Mouse (Mus musculus) hindbrain, embryonic 13.5 days (tissue): Measurements from ENCODE around the gene Gdi2. TPM values are rescaled to one million over a fixed set of nuclear protein-coding genes. Genes with fewer than 3 reads are reported as not detected.
A peak's percentile ranks its signal among the peaks of the same experiment; 100 is the strongest.

ENCODE experiments used
- ATAC-seq: fragments of 200-750 bp; cut with Nextera tagmentation; 2 replicates; pipeline ENCODE4 v1.8.0; 2017; ENCODE audit warnings: moderate TSS enrichment; ENCODE audit not compliant: low FRiP score
- H3K27ac ChIP-seq: fragments of 300-500 bp; sonication (generic); 2 replicates; pipeline ENCODE4 v1.5.1; 2015; ENCODE audit warnings: inconsistent platforms, mild to moderate bottlenecking, moderate library complexity
- H3K27me3 ChIP-seq: fragments of 300-500 bp; sonication (generic); 2 replicates; pipeline ENCODE4 v1.6.1; 2015; ENCODE audit warnings: mild to moderate bottlenecking, inconsistent platforms
- H3K36me3 ChIP-seq: fragments of 300-500 bp; sonication (generic); 2 replicates; pipeline ENCODE4 v1.6.1; 2015; ENCODE audit warnings: mild to moderate bottlenecking, inconsistent platforms
- H3K4me1 ChIP-seq: fragments of 300-500 bp; sonication (generic); replicated peaks from 2 replicates; pipeline ENCODE4 v1.6.1; 2015; ENCODE audit warnings: inconsistent platforms
- H3K4me2 ChIP-seq: fragments of 300-500 bp; sonication (generic); 2 replicates; pipeline ENCODE4 v1.6.1; 2015; ENCODE audit warnings: inconsistent platforms, mild to moderate bottlenecking, moderate library complexity
- H3K4me3 ChIP-seq: fragments of 300-500 bp; sonication (generic); 2 replicates; pipeline ENCODE4 v1.5.1; 2015; ENCODE audit warnings: mild to moderate bottlenecking, inconsistent platforms
- H3K9ac ChIP-seq: fragments of 300-500 bp; sonication (generic); 2 replicates; pipeline ENCODE4 v1.6.1; 2015; ENCODE audit warnings: mild to moderate bottlenecking, inconsistent platforms
- H3K9me3 ChIP-seq: fragments of 300-500 bp; sonication (generic); 2 replicates; pipeline ENCODE4 v1.6.1; 2016; ENCODE audit warnings: inconsistent platforms
- WGBS: fragments of 180-500 bp; shearing (Covaris S2); methylation state at CpG from one replicate; pipeline ENCODE4 v1.1.7; 2015; 5-methylcytosine and 5-hydroxymethylcytosine counted together
- polyA plus RNA-seq: library from polyadenylated mRNA; unstranded; fragments of >200 nt; fragmentation: Nextera tagmentation; extraction: Ambion mirVana; gene quantifications from 2 replicates; pipeline ENCODE4 v1.2.1, GENCODE M21; 2015

The Gdi2 gene
- polyA plus RNA-seq, 1 experiment from 2014 or later = 449 TPM

- H3K9ac ChIP-seq = no peak overlapping the region
- H3K27me3 ChIP-seq = no peaks in the 10 kb centered on the region
- WGBS = 83% methylated on average over 3 of the region's 3 CpGs
- no peak for ATAC-seq
- no peak overlapping the region for H3K4me2 ChIP-seq
- H3K4me3 ChIP-seq = no peak overlapping the region
- H3K27ac ChIP-seq = no peak overlapping the region
- no peaks in the 10 kb centered on the region for H3K9me3 ChIP-seq
- no peaks in the 10 kb centered on the region for H3K4me1 ChIP-seq
- peaks cover 63% of the 10 kb centered on the region for H3K36me3 ChIP-seq
Observed at GRCm38 (mm10) chr13:3590789-3591188, 52.9 kb downstream of the Gdi2 start.

GRCm38 (mm10) chr13:3594311-3594710 lies 56.4 kb downstream of the Gdi2 start:
- H3K9ac ChIP-seq = no peak overlapping the region
- H3K9me3 ChIP-seq = no peaks in the 10 kb centered on the region
- no peak overlapping the region for H3K27ac ChIP-seq
- H3K36me3 ChIP-seq = peaks cover 62% of the 10 kb centered on the region
- no peak overlapping the region for H3K4me3 ChIP-seq
- no peaks in the 10 kb centered on the region for H3K27me3 ChIP-seq
- no peaks in the 10 kb centered on the region for H3K4me1 ChIP-seq
- WGBS = 97% methylated on average over 1 of the region's 1 CpGs
- no peak for ATAC-seq
- no peak overlapping the region for H3K4me2 ChIP-seq

DNA sequence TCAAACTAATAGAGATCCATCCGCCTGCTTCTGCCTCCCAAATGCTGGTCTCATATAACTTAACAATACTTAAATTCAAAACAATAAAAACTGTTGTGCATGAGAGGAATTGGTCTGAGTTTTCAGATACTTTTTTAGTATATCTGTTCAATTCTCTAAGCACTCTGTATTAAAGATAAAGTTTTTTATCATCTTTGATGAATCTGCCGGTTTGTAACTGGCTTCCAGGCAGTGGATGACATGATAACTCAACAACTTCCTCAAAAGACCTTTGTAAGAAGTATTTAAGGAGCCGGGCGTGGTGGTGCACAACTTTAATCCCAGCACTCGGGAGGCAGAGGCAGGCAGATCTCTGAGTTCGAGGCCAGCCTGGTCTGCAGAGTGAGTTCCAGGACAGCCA lies 58.4 kb downstream of the Gdi2 start:
- Histone ChIP-seq H3K36me3 (peaks cover 51% of the 10 kb centered on the region), H3K27me3 (no peaks in the 10 kb centered on the region), H3K4me1 (no peaks in the 10 kb centered on the region), H3K9ac (no peak overlapping the region), H3K27ac (no peak overlapping the region), H3K9me3 (no peaks in the 10 kb centered on the region), H3K4me3 (no peak overlapping the region), H3K4me2 (no peak overlapping the region)
- WGBS = 95% methylated on average over 6 of the region's 6 CpGs
- ATAC-seq = no peak

DNA sequence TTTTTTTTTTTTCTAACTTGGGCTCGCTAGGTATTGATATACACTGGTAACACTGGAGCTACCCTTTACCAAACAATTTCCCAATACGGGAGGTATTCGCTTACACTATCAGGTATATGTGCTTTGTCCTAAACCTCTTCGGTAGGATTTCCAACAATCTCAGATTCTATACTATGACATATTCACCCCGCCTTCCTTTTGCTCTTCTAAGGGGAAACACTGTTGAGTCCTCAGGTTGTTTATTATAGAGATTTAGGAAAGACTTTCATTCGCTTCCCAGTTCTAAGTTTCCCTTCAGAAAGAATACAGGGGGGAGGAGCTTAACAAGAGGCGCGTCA lies 71.9 kb downstream of the Gdi2 start:
- Histone ChIP-seq H3K4me2 (peak overlapping the region; percentile 90), H3K27me3 (peaks cover 16% of the 10 kb centered on the region; the same call in 1 of the 2 replicates), H3K9ac (peak overlapping the region; percentile 86), H3K9me3 (no peaks in the 10 kb centered on the region), H3K36me3 (no peaks in the 10 kb centered on the region), H3K27ac (peak overlapping the region; percentile 92; the same call in 1 of the 2 replicates), H3K4me3 (peak overlapping the region; percentile 82), H3K4me1 (peaks cover 3% of the 10 kb centered on the region; the same call in 1 of the 2 replicates)
- WGBS = 28% methylated on average over 8 of the region's 8 CpGs
- ATAC-seq = no peak

GRCm38 (mm10) chr13:3610118-3610794 lies 72.4 kb downstream of the Gdi2 start:
- H3K4me3 ChIP-seq = peak overlapping the region; percentile 82
- peaks cover 3% of the 10 kb centered on the region; the same call in 1 of the 2 replicates for H3K4me1 ChIP-seq
- H3K36me3 ChIP-seq = no peaks in the 10 kb centered on the region
- WGBS = under 1% methylated on average over 48 of the region's 50 CpGs
- peaks cover 16% of the 10 kb centered on the region; the same call in 1 of the 2 replicates for H3K27me3 ChIP-seq
- ATAC-seq = no peak; the same call in 1 of the 2 replicates
- H3K4me2 ChIP-seq = peak overlapping the region; percentile 90
- peak overlapping the region; percentile 86 for H3K9ac ChIP-seq
- H3K9me3 ChIP-seq = no peaks in the 10 kb centered on the region
- peak overlapping the region; percentile 92 for H3K27ac ChIP-seq

DNA sequence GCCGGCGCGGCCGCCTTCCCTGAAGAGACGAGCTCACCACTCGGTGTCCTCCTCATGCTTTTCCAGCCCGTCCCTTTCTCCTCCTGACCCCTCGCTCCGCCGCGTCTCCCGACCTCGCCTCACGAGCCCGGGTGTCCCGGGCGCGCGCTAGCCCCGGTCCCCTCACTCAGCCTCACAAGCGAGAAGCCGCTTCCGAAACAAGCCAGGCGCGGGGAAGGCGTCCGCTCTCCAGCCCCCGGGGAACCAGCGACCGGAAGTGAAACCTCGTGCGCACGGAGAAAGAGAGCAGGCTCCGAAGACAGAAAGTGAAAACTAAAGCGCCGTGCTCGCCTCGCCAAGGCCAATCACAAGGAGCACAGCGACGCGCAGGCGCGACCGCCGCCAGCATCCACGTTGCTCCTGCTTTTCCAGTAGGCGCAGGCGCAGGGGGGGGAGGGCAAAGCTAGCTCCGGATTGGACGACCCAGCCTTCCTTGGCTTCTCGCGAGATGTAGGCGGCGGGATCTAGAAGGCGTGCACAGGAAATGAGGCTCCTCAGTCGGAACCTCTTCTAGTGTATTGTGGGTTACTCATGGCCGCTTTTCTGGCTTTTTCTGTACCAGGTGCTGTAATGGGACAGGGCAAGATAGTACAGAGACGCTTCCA lies 73.1 kb downstream of the Gdi2 start, which contains the start of gene Fam208b:
Gene Fam208b (minus strand): TSS at position 314 of the 644 bp plus-strand sequence.
- Histone ChIP-seq H3K27ac (peak within 1 kb of the TSS; percentile 92), H3K36me3 (no peaks in the 10 kb centered on the region), H3K4me1 (peaks cover 3% of the 10 kb centered on the region; the same call in 1 of the 2 replicates), H3K4me2 (peak within 1 kb of the TSS; percentile 90), H3K9ac (peak within 1 kb of the TSS; percentile 86), H3K9me3 (no peaks in the 10 kb centered on the region), H3K27me3 (peaks cover 16% of the 10 kb centered on the region; the same call in 1 of the 2 replicates), H3K4me3 (peak within 1 kb of the TSS; percentile 82)
- peak; percentile 99 for ATAC-seq
- WGBS = 1% methylated on average over 58 of the region's 58 CpGs

Other genes with a start within 250 kb of the Gdi2 start
- gene Fam208b, start 73.0 kb downstream of the Gdi2 start, polyA plus RNA-seq = 19.3 and 20.2 TPM in 2 replicates
- 12.3 and 15.2 TPM in 2 replicates for gene Asb13, start 96.0 kb downstream of the Gdi2 start, polyA plus RNA-seq